Mouse (Mus musculus) frontal cortex, postnatal 10 days (tissue): Measurements from ENCODE around the gene Pabpn1.
"Not testable (repeated sequence)": the region's sequence is repeated elsewhere in the genome, so short reads cannot be mapped to it uniquely, and the experiment has no call there.

ENCODE experiments used
- DNase-seq, 2 experiments: peaks; one replicate each; pipeline ENCODE4 v3.0.0; 2022; ENCODE audit warnings: low spot score in 2 of 2, mixed read lengths in 1 of 2

The Pabpn1 gene

DNA sequence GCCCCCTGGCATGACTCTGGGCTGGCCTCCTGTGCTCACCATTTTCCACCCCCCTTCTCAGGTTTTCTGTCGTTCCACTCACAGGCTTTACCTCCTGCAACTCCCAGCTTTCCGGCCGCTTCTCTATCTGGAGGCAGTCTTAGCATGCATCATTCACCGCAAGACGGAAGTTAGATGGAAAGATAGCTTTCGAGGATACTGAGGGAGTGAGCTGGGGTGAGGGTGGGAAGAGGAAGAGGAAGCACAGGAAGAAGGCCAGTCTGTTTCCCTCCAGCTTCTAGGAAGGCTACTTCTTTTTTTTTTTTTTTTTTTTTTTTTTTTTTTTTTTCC is 44.5 kb downstream of the Pabpn1 start:
- DNase-seq: no peak

DNA sequence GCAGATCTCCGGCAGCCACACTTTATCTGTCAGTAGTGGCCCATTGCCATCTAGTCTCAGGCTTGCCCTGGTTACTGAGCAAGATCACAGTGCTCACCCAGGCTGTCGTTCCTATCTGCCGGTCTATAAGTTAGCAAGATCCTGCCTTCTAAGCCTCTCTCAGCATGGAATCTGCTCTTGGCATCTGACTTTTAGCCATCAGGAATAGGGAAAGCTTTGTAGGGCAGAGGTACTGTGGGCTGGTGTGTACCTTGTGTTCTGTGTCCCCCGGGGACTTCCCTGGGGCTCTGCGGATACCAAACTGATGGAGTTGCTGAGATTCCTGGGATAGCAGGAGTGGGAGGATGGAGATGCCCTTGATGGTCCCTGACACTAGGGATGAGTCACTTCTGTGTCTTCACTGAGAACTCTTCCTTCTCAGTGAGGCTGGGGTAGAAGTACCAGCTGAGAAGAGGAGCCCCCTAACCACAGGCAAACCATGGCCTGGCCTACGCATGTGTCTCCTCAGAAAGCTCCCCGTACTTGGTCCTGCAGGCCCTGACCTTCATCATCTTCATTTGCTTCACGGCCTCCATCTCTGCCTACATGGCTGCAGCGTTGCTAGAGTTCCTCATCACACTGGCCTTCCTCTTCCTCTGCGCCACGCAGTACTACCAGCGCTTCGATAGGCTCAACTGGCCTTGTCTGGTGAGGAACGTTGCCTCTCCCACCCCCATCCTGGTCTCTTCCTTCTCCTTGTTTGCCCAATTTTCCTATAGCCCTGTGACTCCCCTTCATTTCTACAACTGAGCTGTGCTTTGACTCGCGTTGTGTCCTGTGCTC is 45.3 kb downstream of the Pabpn1 start:
- DNase-seq: no peak

DNA sequence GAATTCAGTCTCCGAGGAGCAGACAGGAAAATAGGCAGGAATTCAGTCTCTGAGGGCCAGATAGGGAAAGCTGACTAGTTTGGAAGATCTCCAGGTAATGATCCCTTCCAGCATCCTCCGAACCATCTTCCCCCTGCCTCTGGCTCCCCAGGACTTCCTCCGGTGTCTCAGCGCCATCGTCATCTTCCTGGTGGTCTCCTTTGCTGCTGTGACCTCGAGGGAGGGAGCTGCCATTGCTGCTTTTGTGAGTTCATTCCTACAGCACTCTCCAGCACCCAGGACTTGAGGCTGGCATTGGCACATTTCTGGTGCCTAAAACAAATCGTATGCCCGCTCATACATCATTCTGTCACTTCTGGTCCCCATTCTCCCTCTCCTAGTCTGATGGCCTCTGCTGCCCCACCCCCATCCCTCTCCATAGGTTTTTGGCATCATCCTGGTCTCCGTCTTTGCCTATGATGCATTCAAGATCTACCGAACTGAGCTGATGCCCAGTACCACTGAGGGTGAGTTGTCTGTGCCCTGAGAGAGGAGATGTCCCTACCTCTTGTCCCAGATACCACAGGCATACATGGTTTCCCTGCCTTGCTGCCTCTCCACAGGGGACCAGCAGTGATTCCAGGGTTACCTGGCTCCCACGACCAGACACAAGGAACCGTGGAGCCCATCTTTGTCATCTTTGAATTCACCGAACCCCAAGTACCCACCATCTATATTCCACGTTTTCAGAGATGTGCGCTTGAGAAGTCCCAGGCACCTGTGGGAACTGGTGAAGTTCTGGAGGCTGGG is 46.3 kb downstream of the Pabpn1 start:
- no peak for DNase-seq

DNA sequence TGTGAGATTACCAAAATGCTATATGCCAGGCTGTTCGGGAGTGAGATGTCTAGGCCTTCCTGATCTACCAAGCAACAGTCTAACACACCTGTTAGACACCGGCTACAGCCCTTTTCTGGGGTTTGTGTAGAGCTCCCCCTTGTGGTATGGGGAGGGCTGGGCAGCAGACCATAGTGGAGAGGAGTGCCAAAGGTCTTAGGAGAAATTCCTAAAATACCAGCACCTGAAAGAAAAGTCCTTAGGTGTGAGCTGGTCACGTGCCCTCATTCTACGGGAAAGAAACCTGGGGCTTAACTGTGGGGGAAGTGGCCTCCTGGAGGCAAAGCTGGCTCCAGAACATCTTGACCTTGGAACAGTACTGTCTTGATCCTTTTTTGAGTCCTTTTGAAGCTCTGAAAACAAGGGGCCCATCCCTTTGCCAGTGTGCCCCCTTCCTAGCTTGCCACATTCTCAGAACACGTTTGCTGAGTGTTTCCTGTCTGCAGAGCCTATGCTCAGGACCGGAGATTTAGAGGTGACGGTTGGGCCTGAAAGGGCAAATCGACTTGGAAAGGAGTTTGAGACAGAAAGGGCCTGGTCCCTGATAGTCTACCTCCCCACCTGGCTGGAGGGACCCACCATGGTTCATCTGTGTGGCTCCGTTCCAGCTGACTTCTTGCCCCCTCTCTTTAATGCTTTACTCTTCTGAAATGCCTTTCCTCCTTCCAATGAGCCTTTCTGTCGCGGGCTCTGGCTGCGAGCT is 47.3 kb downstream of the Pabpn1 start:
- peak in 1 of 2 experiments; percentile 34 for DNase-seq

DNA sequence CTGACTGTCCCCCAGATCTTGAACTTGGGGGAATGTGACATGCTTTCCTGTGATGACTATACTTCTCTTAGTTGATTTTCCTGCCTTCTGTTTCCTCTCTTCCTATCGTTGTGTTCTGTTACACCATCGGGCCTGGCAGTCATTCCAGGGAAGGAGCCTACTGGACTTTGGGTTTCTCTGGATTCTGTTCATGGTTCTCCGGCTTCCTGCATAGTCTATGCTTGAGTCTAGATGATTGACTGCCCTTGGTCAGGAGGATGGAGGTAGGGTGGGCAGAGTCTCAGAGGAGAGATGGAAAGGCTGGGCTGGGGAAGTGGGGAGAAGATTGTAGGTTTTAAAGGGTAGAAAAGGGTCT is 47.9 kb downstream of the Pabpn1 start:
- DNase-seq: no peak

DNA sequence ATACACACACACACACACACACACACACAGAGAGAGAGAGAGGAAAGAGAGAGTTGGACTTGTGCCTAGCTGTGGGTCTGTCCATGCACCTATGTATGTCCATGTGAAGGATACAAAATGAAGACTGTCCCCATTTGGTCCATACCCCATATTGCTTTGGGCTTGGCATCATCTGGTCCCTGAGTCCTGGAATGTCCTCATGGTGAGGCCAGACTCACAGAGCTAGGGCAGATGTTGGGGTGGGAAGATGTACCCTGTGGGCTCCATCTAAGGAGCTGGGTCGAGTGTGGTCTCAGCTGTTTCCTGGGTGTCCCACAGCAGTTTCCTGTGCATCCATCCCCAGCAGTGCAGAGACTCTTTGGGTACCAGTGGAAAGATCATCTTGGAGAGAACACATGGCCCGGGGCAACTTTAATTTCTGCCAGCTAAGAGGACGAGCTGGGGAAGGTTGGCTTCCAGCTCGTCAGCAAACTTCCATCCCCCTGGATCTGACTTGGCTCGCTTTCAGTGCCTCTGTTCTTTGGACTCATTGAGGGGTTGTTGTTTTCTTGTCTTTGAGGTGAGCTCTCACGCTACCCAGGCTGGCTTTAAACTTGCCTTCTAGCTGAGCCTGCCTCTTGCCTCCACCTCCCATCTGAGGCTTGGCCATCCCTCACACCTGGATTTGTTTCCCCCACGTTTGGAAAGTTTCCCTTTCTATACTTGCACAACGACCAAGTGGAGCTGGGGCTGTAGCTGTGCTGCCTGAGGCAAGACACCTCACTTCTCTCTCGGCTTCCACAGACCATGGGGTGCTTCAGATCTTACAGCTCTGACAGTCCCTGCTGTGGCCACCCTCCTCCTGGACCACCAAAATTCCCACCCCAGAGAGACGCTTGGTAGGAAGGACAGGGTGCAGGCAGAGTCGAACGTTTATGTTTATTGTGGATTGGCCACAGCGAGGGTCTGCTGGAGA is 49.0 kb downstream of the Pabpn1 start:
- DNase-seq: no peak

DNA sequence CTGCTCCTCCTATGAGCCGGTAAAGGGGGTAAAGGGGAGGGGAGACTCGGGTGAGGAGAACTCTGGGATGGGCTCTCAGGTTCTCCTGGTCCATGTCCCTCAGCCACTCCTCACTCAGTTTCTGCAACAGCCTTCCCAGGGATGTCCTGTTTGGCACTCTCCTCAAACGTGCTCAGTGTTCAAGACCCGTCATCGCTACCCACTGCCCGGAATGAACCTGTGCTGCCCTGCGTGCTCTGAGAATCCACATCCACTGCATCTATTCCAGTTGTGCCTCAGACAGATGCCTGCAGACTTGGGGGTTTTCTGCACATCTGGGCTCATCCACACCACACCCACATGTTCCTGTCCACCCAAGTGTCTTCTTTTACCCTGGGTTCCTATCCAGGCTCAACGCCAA is 50.2 kb downstream of the Pabpn1 start:
- no peak for DNase-seq

DNA sequence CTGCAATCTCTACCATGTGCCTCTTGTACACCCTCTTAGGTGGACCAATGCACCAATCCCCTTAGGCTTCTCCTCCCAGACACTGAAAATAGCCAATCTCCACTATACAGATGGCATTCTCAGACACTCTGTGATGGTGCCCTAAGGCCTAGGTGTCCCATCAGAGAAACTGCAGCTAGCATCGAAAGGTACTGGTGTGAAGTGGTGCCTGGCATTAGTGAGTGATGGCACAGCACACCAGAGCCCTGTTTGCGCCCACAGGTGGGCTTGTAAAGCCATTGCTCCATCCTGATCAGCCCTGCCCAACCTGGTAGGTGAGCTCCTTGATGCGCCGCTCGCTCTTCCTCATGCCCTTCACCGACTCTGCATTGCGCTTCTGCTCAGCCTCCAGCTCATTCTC is 51.7 kb downstream of the Pabpn1 start:
- no peak for DNase-seq

DNA sequence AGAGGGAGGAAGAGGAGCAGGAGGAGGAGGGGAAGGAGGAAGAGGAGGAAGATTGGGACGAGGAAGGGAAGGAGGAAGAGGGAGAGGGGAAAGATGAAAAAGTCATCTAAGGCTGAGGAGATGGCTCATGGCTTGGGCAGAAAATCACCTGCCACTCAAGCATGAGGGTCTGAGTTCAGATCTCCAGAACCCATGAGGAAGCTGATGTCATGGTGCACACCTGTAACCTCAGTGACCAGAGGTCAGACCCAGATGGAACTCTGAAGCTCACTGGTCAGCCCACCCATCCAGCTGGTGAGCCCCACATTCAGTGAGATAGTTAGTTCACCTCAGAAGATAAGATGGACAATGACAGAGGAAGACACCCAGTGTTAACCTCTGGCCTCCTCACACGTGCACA is 52.6 kb downstream of the Pabpn1 start:
- DNase-seq: no peak

DNA sequence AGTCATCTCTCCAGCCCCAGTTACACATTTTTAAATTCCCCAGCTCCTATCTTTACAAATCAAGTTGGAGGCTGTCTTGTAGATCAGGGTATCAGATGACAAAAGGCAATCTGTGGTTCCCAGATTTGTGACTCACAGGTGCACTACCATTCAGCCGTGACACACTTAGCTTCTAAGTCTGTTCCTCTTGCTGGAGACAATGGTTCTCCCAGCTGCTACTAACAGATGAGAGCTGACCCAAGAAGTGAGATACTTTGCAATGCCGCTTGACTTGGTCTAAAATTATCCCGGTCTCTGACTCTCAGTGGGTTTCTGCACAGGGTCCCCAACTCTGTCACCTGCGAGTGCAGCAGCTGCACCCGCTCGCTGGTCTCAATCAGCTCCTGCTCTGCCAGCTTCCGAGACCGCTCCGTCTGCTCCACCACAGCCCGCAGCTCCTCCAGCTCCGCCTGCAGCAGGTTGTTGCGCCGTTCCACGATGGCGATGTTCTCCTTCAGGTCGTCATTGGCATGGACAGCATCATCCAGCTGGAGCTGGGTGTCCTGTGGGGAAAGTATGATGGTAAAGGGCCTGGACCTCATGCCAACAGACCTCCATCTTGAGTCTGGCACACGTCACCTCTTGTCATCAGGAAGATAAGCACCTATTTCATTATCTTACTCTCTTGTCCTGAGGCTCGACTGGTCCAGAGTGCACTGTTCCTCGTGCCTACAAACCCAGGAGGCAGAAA is 53.8 kb downstream of the Pabpn1 start:
- no peak for DNase-seq

DNA sequence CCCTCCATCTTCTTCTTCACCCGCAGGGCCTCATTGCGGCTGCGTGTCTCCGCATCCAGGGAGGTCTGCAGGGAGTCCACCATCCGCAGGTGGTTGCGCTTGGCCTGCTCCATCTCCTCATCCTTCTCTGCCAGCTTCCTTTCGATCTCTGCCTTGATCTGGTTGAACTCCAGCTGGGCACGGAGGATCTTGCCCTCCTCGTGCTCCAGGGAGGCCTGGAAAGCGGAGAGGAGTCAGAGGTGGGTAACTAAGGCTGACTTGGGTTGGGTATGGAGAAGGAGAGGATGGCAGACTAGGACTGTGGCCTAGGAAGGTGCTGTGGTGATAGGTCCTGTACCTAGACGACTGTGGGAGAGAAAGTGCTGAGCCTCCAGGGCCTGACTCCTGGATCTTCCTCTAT is 54.7 kb downstream of the Pabpn1 start:
- not testable (repeated sequence) for DNase-seq
